Mouse (Mus musculus) limb, embryonic 11.5 days (tissue): ENCODE measurements around the gene Rufy4. TPM values are rescaled to one million over a fixed set of nuclear protein-coding genes. Genes with fewer than 3 reads are reported as not detected.

Experiments used
- ATAC-seq: fragments of 200-750 bp; cut with Nextera tagmentation; 2 replicates; pipeline ENCODE4 v1.8.0; 2017; ENCODE audit warnings: low read depth; ENCODE audit not compliant: insufficient number of reproducible peaks, low FRiP score, low TSS enrichment
- DNase-seq: peaks from one replicate; pipeline ENCODE4 v3.0.0-alpha.2; 2015; ENCODE audit warnings: low spot score
- H3K27ac ChIP-seq: fragments of 300-500 bp; sonication (generic); replicated peaks from 2 replicates; pipeline ENCODE4 v1.5.1; 2014; ENCODE audit warnings: low read depth, mild to moderate bottlenecking, low read length
- H3K27me3 ChIP-seq: fragments of 300-500 bp; sonication (generic); 2 replicates; pipeline ENCODE4 v1.6.1; 2014; ENCODE audit warnings: mild to moderate bottlenecking, low read length, mixed read lengths; ENCODE audit not compliant: control insufficient read depth, insufficient read depth
- H3K36me3 ChIP-seq: fragments of 300-500 bp; sonication (generic); 2 replicates; pipeline ENCODE4 v1.6.1; 2014; ENCODE audit warnings: mild to moderate bottlenecking, low read length, moderate library complexity, mixed read lengths; ENCODE audit not compliant: control insufficient read depth, insufficient read depth
- H3K4me1 ChIP-seq: fragments of 300-500 bp; sonication (generic); 2 replicates; pipeline ENCODE4 v1.6.1; 2014; ENCODE audit warnings: low read length, mixed read lengths; ENCODE audit not compliant: control insufficient read depth, insufficient read depth
- H3K4me2 ChIP-seq: fragments of 300-500 bp; sonication (generic); 2 replicates; pipeline ENCODE4 v1.6.1; 2014; ENCODE audit warnings: low read depth, mild to moderate bottlenecking, moderate library complexity; ENCODE audit not compliant: severe bottlenecking
- H3K4me3 ChIP-seq: fragments of 300-500 bp; sonication (generic); 2 replicates; pipeline ENCODE4 v1.5.1; 2014; ENCODE audit warnings: low read depth, low read length
- H3K9ac ChIP-seq: fragments of 300-500 bp; sonication (generic); 2 replicates; pipeline ENCODE4 v1.6.1; 2014; ENCODE audit warnings: mild to moderate bottlenecking, low read length
- H3K9me3 ChIP-seq: fragments of 300-500 bp; sonication (generic); 2 replicates; pipeline ENCODE4 v1.6.1; 2016; ENCODE audit warnings: low read length; ENCODE audit not compliant: control insufficient read depth
- WGBS: fragments of 180-500 bp; shearing (Covaris S2); extraction: QIAGEN DNeasy Blood & Tissue Kit; methylation state at CpG from one replicate; pipeline ENCODE4 v1.1.7; 2014; 5-methylcytosine and 5-hydroxymethylcytosine counted together
- polyA plus RNA-seq: library from polyadenylated mRNA; unstranded; fragments of >200 nt; fragmentation: Nextera tagmentation; extraction: Ambion mirVana; gene quantifications from 2 replicates; pipeline ENCODE4 v1.2.1, GENCODE M21; 2014

Gene Rufy4
- polyA plus RNA-seq, 1 experiment from 2014 or later = 0.07 TPM

- Histone ChIP-seq H3K36me3 (no peaks in the 10 kb centered on the region), H3K9me3 (no peaks in the 10 kb centered on the region), H3K27ac (no peak within 1 kb of the TSS), H3K4me1 (no peaks in the 10 kb centered on the region), H3K9ac (peak within 1 kb of the TSS; percentile 58), H3K27me3 (peaks cover 11% of the 10 kb centered on the region), H3K4me2 (peak within 1 kb of the TSS; percentile 85), H3K4me3 (peak within 1 kb of the TSS; percentile 47)
- DNase-seq (peak; percentile 69), ATAC-seq (peak; percentile 65)
- WGBS = under 1% methylated on average over 82 of the region's 84 CpGs
Observed at GRCm38 (mm10) chr1:74124021-74124981, 1.0 kb upstream of the Rufy4 start, which contains the start of gene Tns1. Gene Tns1 (minus strand): TSS chr1:74124449.

GRCm38 (mm10) chr1:74130883-74131659, 5.7 kb downstream of the Rufy4 start:
- no peak for DNase-seq
- H3K9me3 ChIP-seq = no peaks in the 10 kb centered on the region
- no peak overlapping the region for H3K27ac ChIP-seq
- WGBS = 84% methylated on average over 8 of the region's 8 CpGs
- H3K4me2 ChIP-seq = no peak overlapping the region
- ATAC-seq = no peak
- no peaks in the 10 kb centered on the region for H3K27me3 ChIP-seq
- H3K4me3 ChIP-seq = no peak overlapping the region
- H3K9ac ChIP-seq = no peak overlapping the region
- no peaks in the 10 kb centered on the region for H3K36me3 ChIP-seq
- H3K4me1 ChIP-seq = no peaks in the 10 kb centered on the region

- Histone ChIP-seq H3K36me3 (no peaks in the 10 kb centered on the region), H3K9ac (no peak overlapping the region), H3K4me2 (no peak overlapping the region), H3K27me3 (no peaks in the 10 kb centered on the region), H3K4me1 (no peaks in the 10 kb centered on the region), H3K9me3 (no peaks in the 10 kb centered on the region), H3K27ac (no peak overlapping the region), H3K4me3 (no peak overlapping the region)
- ATAC-seq (no peak), DNase-seq (no peak)
- WGBS = 67% methylated on average over 3 of the region's 3 CpGs
Observed at GRCm38 (mm10) chr1:74132011-74132410, 6.7 kb downstream of the Rufy4 start.

GRCm38 (mm10) chr1:74133954-74134353, 8.6 kb downstream of the Rufy4 start:
- H3K27ac ChIP-seq = no peak overlapping the region
- 84% methylated on average over 6 of the region's 6 CpGs for WGBS
- no peak for DNase-seq
- no peak overlapping the region for H3K4me2 ChIP-seq
- H3K4me1 ChIP-seq = no peaks in the 10 kb centered on the region
- no peak for ATAC-seq
- H3K9ac ChIP-seq = no peak overlapping the region
- H3K27me3 ChIP-seq = no peaks in the 10 kb centered on the region
- H3K4me3 ChIP-seq = no peak overlapping the region
- no peaks in the 10 kb centered on the region for H3K9me3 ChIP-seq
- no peaks in the 10 kb centered on the region for H3K36me3 ChIP-seq

GRCm38 (mm10) chr1:74135326-74135950, 10.1 kb downstream of the Rufy4 start:
- DNase-seq (no peak), ATAC-seq (no peak)
- Histone ChIP-seq H3K36me3 (no peaks in the 10 kb centered on the region), H3K4me3 (no peak overlapping the region), H3K9ac (no peak overlapping the region), H3K27me3 (no peaks in the 10 kb centered on the region), H3K9me3 (no peaks in the 10 kb centered on the region), H3K4me1 (no peaks in the 10 kb centered on the region), H3K4me2 (no peak overlapping the region), H3K27ac (no peak overlapping the region)
- WGBS = 77% methylated on average over 6 of the region's 6 CpGs

GRCm38 (mm10) chr1:74139415-74139814, 14.1 kb downstream of the Rufy4 start:
- no peaks in the 10 kb centered on the region for H3K27me3 ChIP-seq
- H3K36me3 ChIP-seq = no peaks in the 10 kb centered on the region
- no peak overlapping the region for H3K9ac ChIP-seq
- no peaks in the 10 kb centered on the region for H3K9me3 ChIP-seq
- no peaks in the 10 kb centered on the region for H3K4me1 ChIP-seq
- DNase-seq (no peak), ATAC-seq (no peak)
- H3K4me3 ChIP-seq = no peak overlapping the region
- H3K27ac ChIP-seq = no peak overlapping the region
- no peak overlapping the region for H3K4me2 ChIP-seq
- 68% methylated on average over 3 of the region's 3 CpGs for WGBS

GRCm38 (mm10) chr1:74141781-74142180, 16.4 kb downstream of the Rufy4 start:
- no peak overlapping the region for H3K27ac ChIP-seq
- no peak for DNase-seq
- ATAC-seq = no peak
- WGBS = 75% methylated on average over 8 of the region's 8 CpGs
- H3K4me3 ChIP-seq = no peak overlapping the region
- no peak overlapping the region for H3K4me2 ChIP-seq
- no peak overlapping the region for H3K9ac ChIP-seq
- no peaks in the 10 kb centered on the region for H3K27me3 ChIP-seq
- no peaks in the 10 kb centered on the region for H3K4me1 ChIP-seq
- H3K36me3 ChIP-seq = no peaks in the 10 kb centered on the region
- H3K9me3 ChIP-seq = no peaks in the 10 kb centered on the region
